Mouse (Mus musculus): ENCODE measurements around the gene Gm20716.

- TF ChIP-seq CTCF (IDR thresholded peaks at IDR 0.05; ENCODE audit: control insufficient read depth, insufficient read depth, insufficient replicate concordance, low read depth, low read length): no peak
- no peak for TF ChIP-seq POLR2A (IDR thresholded peaks at IDR 0.05; ENCODE audit: control insufficient read depth, low read depth, low read length)
These were observed 68.6 kb downstream of the Gm20716 start for GRCm38 (mm10) chr2:168161514-168161971.

All from testis, adult 2 months (tissue).